Mouse (Mus musculus): ENCODE results near the gene E2f1.

Gene E2f1

GRCm38 (mm10) chr2:154569836-154570286, at the start of gene E2f1:
Gene E2f1 (minus strand): TSS chr2:154569892.
- peak; percentile 90 for DNase-seq

GRCm38 (mm10) chr2:154617061-154617460, 47.4 kb upstream of the E2f1 start:
- no peak for DNase-seq

GRCm38 (mm10) chr2:154615674-154616073, 46.0 kb upstream of the E2f1 start:
- no peak for DNase-seq

GRCm38 (mm10) chr2:154614841-154615576, 45.3 kb upstream of the E2f1 start:
- DNase-seq = no peak

- peak; percentile 89 for DNase-seq
Observed at GRCm38 (mm10) chr2:154613118-154614115, 43.7 kb upstream of the E2f1 start, which contains the start of the genes Zfp341 and 4930519P11Rik. Gene Zfp341 (plus strand): TSS chr2:154613297. Gene 4930519P11Rik (minus strand): TSS chr2:154613437.

- no peak for DNase-seq
Observed at GRCm38 (mm10) chr2:154609050-154609767, 39.5 kb upstream of the E2f1 start.

GRCm38 (mm10) chr2:154606965-154607364, 37.3 kb upstream of the E2f1 start:
- DNase-seq = no peak

- DNase-seq = no peak
Observed at GRCm38 (mm10) chr2:154604156-154604555, 34.5 kb upstream of the E2f1 start.

- DNase-seq = peak; percentile 100
Observed at GRCm38 (mm10) chr2:154603638-154604153, 34.0 kb upstream of the E2f1 start, which contains the start of gene Pxmp4. Gene Pxmp4 (minus strand): TSS chr2:154603708.

- DNase-seq = peak; percentile 53
Observed at GRCm38 (mm10) chr2:154603007-154603637, 33.4 kb upstream of the E2f1 start.

GRCm38 (mm10) chr2:154601324-154601723, 31.6 kb upstream of the E2f1 start:
- peak; percentile 84 for DNase-seq

GRCm38 (mm10) chr2:154600586-154600985, 30.9 kb upstream of the E2f1 start:
- no peak for DNase-seq

- no peak for DNase-seq
Observed at GRCm38 (mm10) chr2:154597399-154597798, 27.7 kb upstream of the E2f1 start.

GRCm38 (mm10) chr2:154595775-154596174, 26.1 kb upstream of the E2f1 start:
- DNase-seq = no peak

GRCm38 (mm10) chr2:154593025-154593424, 23.3 kb upstream of the E2f1 start:
- DNase-seq = no peak

GRCm38 (mm10) chr2:154591239-154591638, 21.5 kb upstream of the E2f1 start:
- DNase-seq = no peak

GRCm38 (mm10) chr2:154589051-154589450, 19.4 kb upstream of the E2f1 start:
- DNase-seq = no peak

GRCm38 (mm10) chr2:154586405-154586804, 16.7 kb upstream of the E2f1 start:
- no peak for DNase-seq

GRCm38 (mm10) chr2:154584931-154585601, 15.4 kb upstream of the E2f1 start:
- DNase-seq = no peak

- no peak for DNase-seq
Observed at GRCm38 (mm10) chr2:154583906-154584872, 14.5 kb upstream of the E2f1 start.
